Mouse (Mus musculus) small intestine, adult 2 months (tissue): ENCODE data around the gene Sdhc.

ENCODE experiments used
- CTCF ChIP-seq: fragments of 200-500 bp; IDR thresholded peaks from 2 replicates; pipeline ENCODE4 v1.5.1; 2012; ENCODE audit warnings: low read depth, mild to moderate bottlenecking, control low read depth, inconsistent platforms, low read length, moderate library complexity, mixed read lengths; ENCODE audit not compliant: insufficient replicate concordance, insufficient read length; ENCODE audit errors: extremely low read depth
- POLR2A ChIP-seq: fragments of 200-500 bp; IDR thresholded peaks from 2 replicates; pipeline ENCODE4 v1.6.1; 2012; ENCODE audit warnings: low read depth, mild to moderate bottlenecking, control low read depth, inconsistent platforms, low read length, moderate library complexity

DNA sequence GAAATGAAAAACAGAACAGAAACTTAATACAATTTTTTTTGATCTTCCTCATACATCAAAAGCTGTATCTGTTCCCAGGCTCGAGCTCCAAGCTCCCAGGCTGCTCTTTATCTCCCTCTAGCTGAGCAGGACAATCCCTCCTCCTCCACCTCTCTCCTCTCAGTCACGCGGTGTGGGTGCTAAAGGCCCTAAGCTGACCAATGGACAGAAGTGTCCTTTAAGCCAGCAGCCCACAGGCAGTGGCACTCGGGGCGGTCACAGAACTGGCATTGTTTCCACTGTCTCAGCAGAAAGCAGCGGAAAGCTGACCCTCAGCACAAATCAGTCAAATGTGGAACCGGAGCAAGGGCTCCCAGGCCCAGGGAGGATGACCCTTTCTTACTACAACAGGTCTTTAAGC lies 21.2 kb downstream of the Sdhc start:
- no peak for TF ChIP-seq CTCF
- no peak for TF ChIP-seq POLR2A
